Mouse (Mus musculus) midbrain, embryonic 15.5 days (tissue): ENCODE measurements around the gene Mctp1. TPM values are rescaled to one million over a fixed set of nuclear protein-coding genes. Genes with fewer than 3 reads are reported as not detected.

Experiments used
- ATAC-seq: fragments of 200-750 bp; cut with Nextera tagmentation; replicated peaks from 2 replicates; pipeline ENCODE4 v1.8.0; 2017; ENCODE audit warnings: moderate TSS enrichment
- H3K27ac ChIP-seq: fragments of 300-500 bp; sonication (generic); 2 replicates; pipeline ENCODE4 v1.5.1; 2015; ENCODE audit warnings: mild to moderate bottlenecking, inconsistent platforms
- H3K27me3 ChIP-seq: fragments of 300-500 bp; sonication (generic); replicated peaks from 2 replicates; pipeline ENCODE4 v1.6.1; 2015; ENCODE audit warnings: inconsistent platforms
- H3K36me3 ChIP-seq: fragments of 300-500 bp; sonication (generic); replicated peaks from 2 replicates; pipeline ENCODE4 v1.6.1; 2015; ENCODE audit warnings: inconsistent platforms
- H3K4me1 ChIP-seq: fragments of 300-500 bp; sonication (generic); 2 replicates; pipeline ENCODE4 v1.6.1; 2015; ENCODE audit warnings: inconsistent platforms
- H3K4me2 ChIP-seq: fragments of 300-500 bp; sonication (generic); 2 replicates; pipeline ENCODE4 v1.6.1; 2015; ENCODE audit warnings: inconsistent platforms, mild to moderate bottlenecking, moderate library complexity
- H3K4me3 ChIP-seq: fragments of 300-500 bp; sonication (generic); 2 replicates; pipeline ENCODE4 v1.5.1; 2015; ENCODE audit warnings: mild to moderate bottlenecking, inconsistent platforms
- H3K9ac ChIP-seq: fragments of 300-500 bp; sonication (generic); 2 replicates; pipeline ENCODE4 v1.6.1; 2015; ENCODE audit warnings: mild to moderate bottlenecking, inconsistent platforms
- H3K9me3 ChIP-seq: fragments of 300-500 bp; sonication (generic); 2 replicates; pipeline ENCODE4 v1.6.1; 2016; ENCODE audit warnings: inconsistent platforms
- WGBS: fragments of 180-500 bp; shearing (Covaris S2); methylation state at CpG from one replicate; pipeline ENCODE4 v1.1.7; 2015; ENCODE audit warnings: mixed read lengths; 5-methylcytosine and 5-hydroxymethylcytosine counted together
- polyA plus RNA-seq: library from polyadenylated mRNA; unstranded; fragments of >200 nt; fragmentation: Nextera tagmentation; extraction: Ambion mirVana; gene quantifications from 2 replicates; pipeline ENCODE4 v1.2.1, GENCODE M21; 2015

Mctp1 gene
- polyA plus RNA-seq, 1 experiment from 2014 or later = 3.9 TPM

- H3K27me3 ChIP-seq = no peaks in the 10 kb centered on the region
- ATAC-seq = peak; percentile 60; the same call in 1 of the 2 replicates
- WGBS = 30% methylated on average over 2 of the region's 2 CpGs
- H3K9me3 ChIP-seq = no peaks in the 10 kb centered on the region
- H3K4me2 ChIP-seq = no peak overlapping the region
- no peaks in the 10 kb centered on the region; the same call in 1 of the 2 replicates for H3K4me1 ChIP-seq
- H3K27ac ChIP-seq = no peak overlapping the region
- H3K4me3 ChIP-seq = no peak overlapping the region
- H3K36me3 ChIP-seq = no peaks in the 10 kb centered on the region
- H3K9ac ChIP-seq = no peak overlapping the region
Measured at GRCm38 (mm10) chr13:76484086-76484709, 99.9 kb downstream of the Mctp1 start.

- H3K27me3 ChIP-seq = no peaks in the 10 kb centered on the region
- H3K4me1 ChIP-seq = no peaks in the 10 kb centered on the region
- H3K27ac ChIP-seq = no peak overlapping the region
- no peaks in the 10 kb centered on the region for H3K9me3 ChIP-seq
- H3K4me2 ChIP-seq = no peak overlapping the region
- H3K36me3 ChIP-seq = no peaks in the 10 kb centered on the region
- no peak for ATAC-seq
- no peak overlapping the region for H3K4me3 ChIP-seq
- no peak overlapping the region for H3K9ac ChIP-seq
- WGBS = 91% methylated on average over 2 of the region's 2 CpGs
Measured at GRCm38 (mm10) chr13:76515896-76516295, 131.6 kb downstream of the Mctp1 start.

GRCm38 (mm10) chr13:76523170-76523569 is 138.8 kb downstream of the Mctp1 start:
- Histone ChIP-seq H3K9me3 (no peaks in the 10 kb centered on the region), H3K4me2 (no peak overlapping the region), H3K4me1 (no peaks in the 10 kb centered on the region), H3K27ac (no peak overlapping the region), H3K9ac (no peak overlapping the region), H3K36me3 (no peaks in the 10 kb centered on the region), H3K4me3 (no peak overlapping the region), H3K27me3 (no peaks in the 10 kb centered on the region)
- no peak for ATAC-seq
- 37% methylated on average over 1 of the region's 1 CpGs for WGBS

- Histone ChIP-seq H3K4me1 (no peaks in the 10 kb centered on the region), H3K9ac (no peak overlapping the region), H3K9me3 (no peaks in the 10 kb centered on the region), H3K4me2 (no peak overlapping the region), H3K36me3 (no peaks in the 10 kb centered on the region), H3K4me3 (no peak overlapping the region), H3K27ac (no peak overlapping the region), H3K27me3 (no peaks in the 10 kb centered on the region)
- ATAC-seq = no peak
Measured at GRCm38 (mm10) chr13:76527326-76527725, 143.0 kb downstream of the Mctp1 start.

- no peak overlapping the region for H3K9ac ChIP-seq
- H3K9me3 ChIP-seq = no peaks in the 10 kb centered on the region
- no peak overlapping the region for H3K27ac ChIP-seq
- no peak overlapping the region for H3K4me3 ChIP-seq
- H3K4me1 ChIP-seq = no peaks in the 10 kb centered on the region
- 77% methylated on average over 1 of the region's 1 CpGs for WGBS
- no peaks in the 10 kb centered on the region for H3K27me3 ChIP-seq
- no peak overlapping the region for H3K4me2 ChIP-seq
- H3K36me3 ChIP-seq = no peaks in the 10 kb centered on the region
- ATAC-seq = no peak
Measured at GRCm38 (mm10) chr13:76527751-76528150, 143.4 kb downstream of the Mctp1 start.

- no peaks in the 10 kb centered on the region for H3K4me1 ChIP-seq
- no peak for ATAC-seq
- H3K4me2 ChIP-seq = no peak overlapping the region
- no peaks in the 10 kb centered on the region for H3K9me3 ChIP-seq
- no peak overlapping the region for H3K27ac ChIP-seq
- no peak overlapping the region for H3K4me3 ChIP-seq
- no peaks in the 10 kb centered on the region for H3K27me3 ChIP-seq
- 85% methylated on average over 2 of the region's 2 CpGs for whole genome bisulfite sequencing
- no peaks in the 10 kb centered on the region for H3K36me3 ChIP-seq
- H3K9ac ChIP-seq = no peak overlapping the region
Measured at GRCm38 (mm10) chr13:76529915-76530314, 145.6 kb downstream of the Mctp1 start.

- no peak overlapping the region for H3K4me2 ChIP-seq
- H3K9me3 ChIP-seq = no peaks in the 10 kb centered on the region
- no peak overlapping the region for H3K4me3 ChIP-seq
- H3K4me1 ChIP-seq = no peaks in the 10 kb centered on the region
- ATAC-seq = no peak
- no peaks in the 10 kb centered on the region for H3K36me3 ChIP-seq
- WGBS = 87% methylated on average over 3 of the region's 3 CpGs
- no peaks in the 10 kb centered on the region for H3K27me3 ChIP-seq
- no peak overlapping the region for H3K9ac ChIP-seq
- H3K27ac ChIP-seq = no peak overlapping the region
Measured at GRCm38 (mm10) chr13:76530867-76531504, 146.7 kb downstream of the Mctp1 start.

- no peak for ATAC-seq
- Histone ChIP-seq H3K27me3 (no peaks in the 10 kb centered on the region), H3K9me3 (no peaks in the 10 kb centered on the region), H3K4me1 (no peaks in the 10 kb centered on the region), H3K4me3 (no peak overlapping the region), H3K4me2 (no peak overlapping the region), H3K9ac (no peak overlapping the region), H3K27ac (no peak overlapping the region), H3K36me3 (no peaks in the 10 kb centered on the region)
- 56% methylated on average over 2 of the region's 2 CpGs for WGBS
Measured at GRCm38 (mm10) chr13:76547854-76548253, 163.5 kb downstream of the Mctp1 start.

- no peak for ATAC-seq
- Histone ChIP-seq H3K9ac (no peak overlapping the region), H3K36me3 (no peaks in the 10 kb centered on the region), H3K27me3 (no peaks in the 10 kb centered on the region), H3K9me3 (no peaks in the 10 kb centered on the region), H3K4me1 (no peaks in the 10 kb centered on the region), H3K4me3 (no peak overlapping the region), H3K4me2 (no peak overlapping the region), H3K27ac (no peak overlapping the region)
- WGBS = 91% methylated on average over 8 of the region's 8 CpGs
Measured at GRCm38 (mm10) chr13:76560918-76561317, 176.6 kb downstream of the Mctp1 start.

- Histone ChIP-seq H3K9ac (no peak overlapping the region), H3K4me1 (no peaks in the 10 kb centered on the region), H3K4me3 (no peak overlapping the region), H3K36me3 (no peaks in the 10 kb centered on the region), H3K9me3 (no peaks in the 10 kb centered on the region), H3K27me3 (no peaks in the 10 kb centered on the region), H3K4me2 (no peak overlapping the region), H3K27ac (no peak overlapping the region)
- no peak for ATAC-seq
- 88% methylated on average over 3 of the region's 3 CpGs for WGBS
Measured at GRCm38 (mm10) chr13:76561594-76561993, 177.3 kb downstream of the Mctp1 start.

GRCm38 (mm10) chr13:76564061-76564460 is 179.7 kb downstream of the Mctp1 start:
- ATAC-seq = no peak
- Histone ChIP-seq H3K4me2 (no peak overlapping the region), H3K9ac (no peak overlapping the region), H3K36me3 (no peaks in the 10 kb centered on the region), H3K4me3 (no peak overlapping the region), H3K27ac (no peak overlapping the region), H3K4me1 (no peaks in the 10 kb centered on the region), H3K9me3 (no peaks in the 10 kb centered on the region), H3K27me3 (no peaks in the 10 kb centered on the region)

GRCm38 (mm10) chr13:76566024-76566423 is 181.7 kb downstream of the Mctp1 start:
- Histone ChIP-seq H3K9me3 (no peaks in the 10 kb centered on the region), H3K4me3 (no peak overlapping the region), H3K9ac (no peak overlapping the region), H3K4me1 (no peaks in the 10 kb centered on the region), H3K27me3 (no peaks in the 10 kb centered on the region), H3K36me3 (no peaks in the 10 kb centered on the region), H3K27ac (no peak overlapping the region), H3K4me2 (no peak overlapping the region)
- no peak for ATAC-seq
- WGBS = 91% methylated on average over 3 of the region's 3 CpGs

GRCm38 (mm10) chr13:76567448-76567847 is 183.1 kb downstream of the Mctp1 start:
- Histone ChIP-seq H3K9ac (no peak overlapping the region), H3K36me3 (no peaks in the 10 kb centered on the region), H3K27ac (no peak overlapping the region), H3K4me2 (no peak overlapping the region), H3K9me3 (no peaks in the 10 kb centered on the region), H3K27me3 (no peaks in the 10 kb centered on the region), H3K4me3 (no peak overlapping the region), H3K4me1 (no peaks in the 10 kb centered on the region)
- 92% methylated on average over 4 of the region's 4 CpGs for WGBS
- no peak for ATAC-seq
